Mouse (Mus musculus) heart, embryonic 13.5 days (tissue): ENCODE measurements around the gene Gnao1. TPM values are rescaled to one million over a fixed set of nuclear protein-coding genes. Genes with fewer than 3 reads are reported as not detected.

ENCODE experiments used
- ATAC-seq: fragments of 200-750 bp; cut with Nextera tagmentation; 2 replicates; pipeline ENCODE4 v1.8.0; 2017; ENCODE audit warnings: moderate TSS enrichment; ENCODE audit not compliant: insufficient number of reproducible peaks, low FRiP score, low TSS enrichment; ENCODE audit errors: extremely low read depth
- H3K27ac ChIP-seq: fragments of 300-500 bp; sonication (generic); replicated peaks from 2 replicates; pipeline ENCODE4 v1.5.1; 2015; ENCODE audit warnings: moderate library complexity, mild to moderate bottlenecking, inconsistent platforms
- H3K27me3 ChIP-seq: fragments of 300-500 bp; sonication (generic); replicated peaks from 2 replicates; pipeline ENCODE4 v1.6.1; 2015; ENCODE audit warnings: mild to moderate bottlenecking, inconsistent platforms
- H3K36me3 ChIP-seq: fragments of 300-500 bp; sonication (generic); 2 replicates; pipeline ENCODE4 v1.6.1; 2015; ENCODE audit warnings: mild to moderate bottlenecking, inconsistent platforms
- H3K4me1 ChIP-seq: fragments of 300-500 bp; sonication (generic); 2 replicates; pipeline ENCODE4 v1.6.1; 2015; ENCODE audit warnings: inconsistent platforms
- H3K4me2 ChIP-seq: fragments of 300-500 bp; sonication (generic); 2 replicates; pipeline ENCODE4 v1.6.1; 2015; ENCODE audit warnings: inconsistent platforms, mild to moderate bottlenecking, moderate library complexity
- H3K4me3 ChIP-seq: fragments of 300-500 bp; sonication (generic); 2 replicates; pipeline ENCODE4 v1.5.1; 2015; ENCODE audit warnings: moderate library complexity, mild to moderate bottlenecking, inconsistent platforms
- H3K9ac ChIP-seq: fragments of 300-500 bp; sonication (generic); 2 replicates; pipeline ENCODE4 v1.6.1; 2015; ENCODE audit warnings: inconsistent platforms, mild to moderate bottlenecking, moderate library complexity
- H3K9me3 ChIP-seq: fragments of 300-500 bp; sonication (generic); 2 replicates; pipeline ENCODE4 v1.6.1; 2016; ENCODE audit warnings: inconsistent platforms
- WGBS: fragments of 180-500 bp; shearing (Covaris S2); methylation state at CpG from one replicate; pipeline ENCODE4 v1.1.7; 2015; ENCODE audit warnings: mixed read lengths; 5-methylcytosine and 5-hydroxymethylcytosine counted together
- polyA plus RNA-seq: library from polyadenylated mRNA; unstranded; fragments of >200 nt; fragmentation: Nextera tagmentation; extraction: Ambion mirVana; gene quantifications from 2 replicates; pipeline ENCODE4 v1.2.1, GENCODE M21; 2015

Gnao1 gene
- polyA plus RNA-seq = 9.2 and 13.2 TPM in 2 replicates

- Histone ChIP-seq H3K4me2 (peak within 1 kb of the TSS; percentile 88), H3K36me3 (no peaks in the 10 kb centered on the region), H3K9me3 (no peaks in the 10 kb centered on the region), H3K27ac (peak within 1 kb of the TSS; percentile 83), H3K4me1 (peaks cover 34% of the 10 kb centered on the region), H3K27me3 (peaks cover 35% of the 10 kb centered on the region), H3K9ac (peak within 1 kb of the TSS; percentile 86), H3K4me3 (peak within 1 kb of the TSS; percentile 75)
- no peak for ATAC-seq
- 10% methylated on average over 9 of the region's 9 CpGs for WGBS
Measured at GRCm38 (mm10) chr8:93809686-93810027, at the start of gene Gnao1. Gene Gnao1, plus strand, starts transcription at chr8:93809966.

- 20% methylated on average over 3 of the region's 3 CpGs for WGBS
- Histone ChIP-seq H3K4me2 (peak overlapping the region; percentile 54), H3K27me3 (no peaks in the 10 kb centered on the region), H3K4me3 (0 out of 2 replicates have a peak overlapping the region, but pooled peaks have one; percentile 4), H3K9ac (peak overlapping the region; percentile 63), H3K27ac (peak overlapping the region; percentile 65), H3K4me1 (peaks cover 15% of the 10 kb centered on the region), H3K36me3 (no peaks in the 10 kb centered on the region), H3K9me3 (no peaks in the 10 kb centered on the region)
- ATAC-seq = no peak
Measured at GRCm38 (mm10) chr8:93777605-93778004, 32.2 kb upstream of the Gnao1 start.

GRCm38 (mm10) chr8:93809226-93809625 lies 540 bp upstream of the Gnao1 start:
- no peak for ATAC-seq
- Histone ChIP-seq H3K4me1 (peaks cover 31% of the 10 kb centered on the region), H3K27me3 (peaks cover 33% of the 10 kb centered on the region), H3K27ac (no peak overlapping the region), H3K4me2 (no peak overlapping the region), H3K36me3 (no peaks in the 10 kb centered on the region), H3K4me3 (no peak overlapping the region), H3K9ac (no peak overlapping the region), H3K9me3 (no peaks in the 10 kb centered on the region)
- 80% methylated on average over 3 of the region's 3 CpGs for WGBS

GRCm38 (mm10) chr8:93810028-93810858 lies 477 bp downstream of the Gnao1 start:
- Histone ChIP-seq H3K4me2 (peak overlapping the region; percentile 88), H3K9me3 (no peaks in the 10 kb centered on the region), H3K36me3 (no peaks in the 10 kb centered on the region), H3K4me1 (peaks cover 34% of the 10 kb centered on the region), H3K9ac (peak overlapping the region; percentile 86), H3K27me3 (peaks cover 36% of the 10 kb centered on the region), H3K27ac (peak overlapping the region; percentile 83), H3K4me3 (peak overlapping the region; percentile 75)
- under 1% methylated on average over 43 of the region's 116 CpGs for WGBS
- ATAC-seq = peak; percentile 81

GRCm38 (mm10) chr8:93810859-93811602 lies 1.3 kb downstream of the Gnao1 start:
- peak overlapping the region; percentile 75 for H3K4me3 ChIP-seq
- H3K27ac ChIP-seq = peak overlapping the region; percentile 83
- no peak for ATAC-seq
- peaks cover 36% of the 10 kb centered on the region for H3K27me3 ChIP-seq
- WGBS = 2% methylated on average over 47 of the region's 53 CpGs
- peaks cover 36% of the 10 kb centered on the region for H3K4me1 ChIP-seq
- no peaks in the 10 kb centered on the region for H3K36me3 ChIP-seq
- no peaks in the 10 kb centered on the region for H3K9me3 ChIP-seq
- peak overlapping the region; percentile 88 for H3K4me2 ChIP-seq
- peak overlapping the region; percentile 86 for H3K9ac ChIP-seq

GRCm38 (mm10) chr8:93811719-93812475 lies 2.1 kb downstream of the Gnao1 start:
- peak overlapping the region; percentile 86 for H3K9ac ChIP-seq
- H3K9me3 ChIP-seq = no peaks in the 10 kb centered on the region
- peak overlapping the region; percentile 88 for H3K4me2 ChIP-seq
- H3K4me1 ChIP-seq = peaks cover 38% of the 10 kb centered on the region
- peaks cover 36% of the 10 kb centered on the region for H3K27me3 ChIP-seq
- peak overlapping the region; percentile 75 for H3K4me3 ChIP-seq
- H3K36me3 ChIP-seq = no peaks in the 10 kb centered on the region
- H3K27ac ChIP-seq = no peak overlapping the region
- 15% methylated on average over 20 of the region's 20 CpGs for WGBS
- ATAC-seq = no peak

GRCm38 (mm10) chr8:93812566-93813404 lies 3.0 kb downstream of the Gnao1 start:
- peaks cover 31% of the 10 kb centered on the region for H3K27me3 ChIP-seq
- peaks cover 38% of the 10 kb centered on the region for H3K4me1 ChIP-seq
- H3K9ac ChIP-seq = peak overlapping the region; percentile 42
- ATAC-seq = no peak
- H3K36me3 ChIP-seq = no peaks in the 10 kb centered on the region
- no peak overlapping the region for H3K27ac ChIP-seq
- H3K4me2 ChIP-seq = peak overlapping the region; percentile 88
- H3K9me3 ChIP-seq = no peaks in the 10 kb centered on the region
- WGBS = 16% methylated on average over 35 of the region's 35 CpGs
- peak overlapping the region; percentile 75 for H3K4me3 ChIP-seq

GRCm38 (mm10) chr8:93813405-93813761 lies 3.6 kb downstream of the Gnao1 start:
- WGBS = under 1% methylated on average over 26 of the region's 26 CpGs
- Histone ChIP-seq H3K4me3 (peak overlapping the region; percentile 75), H3K36me3 (0 out of 2 replicates have a peak, but pooled peaks cover 2% of the 10 kb centered on the region), H3K4me1 (peaks cover 38% of the 10 kb centered on the region), H3K9ac (peak overlapping the region; percentile 73), H3K27me3 (peaks cover 29% of the 10 kb centered on the region), H3K27ac (no peak overlapping the region), H3K9me3 (no peaks in the 10 kb centered on the region), H3K4me2 (peak overlapping the region; percentile 88)
- peak; percentile 40; the same call in 1 of the 2 replicates for ATAC-seq

- Histone ChIP-seq H3K27ac (no peak overlapping the region), H3K9ac (peak overlapping the region; percentile 44; the same call in 1 of the 2 replicates), H3K9me3 (no peaks in the 10 kb centered on the region), H3K27me3 (peaks cover 28% of the 10 kb centered on the region), H3K4me3 (no peak overlapping the region), H3K4me1 (peaks cover 38% of the 10 kb centered on the region), H3K36me3 (0 out of 2 replicates have a peak, but pooled peaks cover 2% of the 10 kb centered on the region), H3K4me2 (no peak overlapping the region)
- WGBS = 61% methylated on average over 6 of the region's 6 CpGs
- no peak for ATAC-seq
Measured at GRCm38 (mm10) chr8:93814266-93814665, 4.5 kb downstream of the Gnao1 start.

GRCm38 (mm10) chr8:93816226-93816625 lies 6.5 kb downstream of the Gnao1 start:
- ATAC-seq = no peak
- Histone ChIP-seq H3K27ac (no peak overlapping the region), H3K27me3 (peaks cover 23% of the 10 kb centered on the region), H3K4me1 (peaks cover 33% of the 10 kb centered on the region), H3K36me3 (0 out of 2 replicates have a peak, but pooled peaks cover 2% of the 10 kb centered on the region), H3K9me3 (no peaks in the 10 kb centered on the region), H3K4me3 (no peak overlapping the region), H3K4me2 (no peak overlapping the region), H3K9ac (no peak overlapping the region)
- WGBS = 67% methylated on average over 6 of the region's 6 CpGs
